Mouse (Mus musculus) lung, embryonic 14.5 days (tissue): ENCODE measurements around the gene Efna5. TPM values are rescaled to one million over a fixed set of nuclear protein-coding genes. Genes with fewer than 3 reads are reported as not detected.
A peak's percentile ranks its signal among the peaks of the same experiment; 100 is the strongest.

Experiments used
- ATAC-seq: fragments of 200-750 bp; cut with Nextera tagmentation; 2 replicates; pipeline ENCODE4 v1.8.0; 2017; ENCODE audit warnings: mild to moderate bottlenecking, moderate TSS enrichment, moderate library complexity; ENCODE audit not compliant: insufficient read depth
- DNase-seq: peaks from one replicate; pipeline ENCODE4 v3.0.0-alpha.2; 2015
- H3K27ac ChIP-seq: fragments of 300-500 bp; sonication (generic); 2 replicates; pipeline ENCODE4 v1.5.1; 2014; ENCODE audit warnings: low read depth, mild to moderate bottlenecking, moderate library complexity
- H3K27me3 ChIP-seq: fragments of 300-500 bp; sonication (generic); 2 replicates; pipeline ENCODE4 v1.6.1; 2014; ENCODE audit warnings: low read length, control low read depth; ENCODE audit not compliant: insufficient read depth
- H3K36me3 ChIP-seq: fragments of 300-500 bp; sonication (generic); 2 replicates; pipeline ENCODE4 v1.6.1; 2014; ENCODE audit warnings: control low read depth; ENCODE audit not compliant: insufficient read depth
- H3K4me1 ChIP-seq: fragments of 300-500 bp; sonication (generic); 2 replicates; pipeline ENCODE4 v1.6.1; 2014; ENCODE audit warnings: antibody characterized with exemption, control low read depth; ENCODE audit not compliant: insufficient read depth
- H3K4me2 ChIP-seq: fragments of 300-500 bp; sonication (generic); 2 replicates; pipeline ENCODE4 v1.6.1; 2014; ENCODE audit warnings: mild to moderate bottlenecking
- H3K4me3 ChIP-seq: fragments of 300-500 bp; sonication (generic); 2 replicates; pipeline ENCODE4 v1.5.1; 2014; ENCODE audit warnings: low read depth, low read length
- H3K9ac ChIP-seq: fragments of 300-500 bp; sonication (generic); 2 replicates; pipeline ENCODE4 v1.6.1; 2014
- H3K9me3 ChIP-seq: fragments of 300-500 bp; sonication (generic); 2 replicates; pipeline ENCODE4 v1.6.1; 2016; ENCODE audit warnings: low read depth, low read length, control low read depth
- CTCF ChIP-seq: IDR thresholded peaks from 2 replicates; pipeline ENCODE4 v1.5.1; 2016; ENCODE audit warnings: antibody characterized with exemption, low read depth
- WGBS: fragments of 180-500 bp; shearing (Covaris S2); extraction: QIAGEN DNeasy Blood & Tissue Kit; methylation state at CpG from one replicate; pipeline ENCODE4 v1.1.7; 2014; 5-methylcytosine and 5-hydroxymethylcytosine counted together
- polyA plus RNA-seq: library from polyadenylated mRNA; unstranded; fragments of >200 nt; fragmentation: Nextera tagmentation; extraction: Ambion mirVana; gene quantifications from 2 replicates; pipeline ENCODE4 v1.2.1, GENCODE M21; 2014

Gene Efna5
- polyA plus RNA-seq, 1 experiment from 2014 or later: 14.8 TPM

GRCm38 (mm10) chr17:62882726-62883475, 1.8 kb upstream of the Efna5 start:
- WGBS: under 1% methylated on average over 53 of the region's 53 CpGs
- H3K9me3 ChIP-seq: no peaks in the 10 kb centered on the region
- peak overlapping the region; percentile 78 for H3K4me3 ChIP-seq
- no peaks in the 10 kb centered on the region for H3K4me1 ChIP-seq
- peak; percentile 92 for DNase-seq
- peak; percentile 82 for ATAC-seq
- peak overlapping the region; percentile 88 for H3K27ac ChIP-seq
- no peaks in the 10 kb centered on the region for H3K36me3 ChIP-seq
- H3K9ac ChIP-seq: peak overlapping the region; percentile 80
- H3K4me2 ChIP-seq: peak overlapping the region; percentile 99
- no peak for TF ChIP-seq CTCF
- no peaks in the 10 kb centered on the region for H3K27me3 ChIP-seq

GRCm38 (mm10) chr17:62881791-62882725, 941 bp upstream of the Efna5 start:
- peak; percentile 38 for ATAC-seq
- Histone ChIP-seq H3K9ac (peak overlapping the region; percentile 80), H3K9me3 (no peaks in the 10 kb centered on the region), H3K36me3 (no peaks in the 10 kb centered on the region), H3K4me3 (peak overlapping the region; percentile 78), H3K27me3 (no peaks in the 10 kb centered on the region), H3K4me2 (peak overlapping the region; percentile 99), H3K27ac (peak overlapping the region; percentile 88), H3K4me1 (no peaks in the 10 kb centered on the region)
- WGBS: under 1% methylated on average over 58 of the region's 58 CpGs
- no peak for TF ChIP-seq CTCF
- no peak for DNase-seq

GRCm38 (mm10) chr17:62880311-62881175, 574 bp downstream of the Efna5 start:
- peak; percentile 16; the same call in 1 of the 2 replicates for ATAC-seq
- peak overlapping the region; percentile 99 for H3K4me2 ChIP-seq
- under 1% methylated on average over 82 of the region's 82 CpGs for WGBS

GRCm38 (mm10) chr17:62879526-62880310, 1.4 kb downstream of the Efna5 start:
- peak; percentile 1; the same call in 1 of the 2 replicates for ATAC-seq
- no peak overlapping the region for H3K27ac ChIP-seq
- WGBS: under 1% methylated on average over 40 of the region's 45 CpGs
- no peak for TF ChIP-seq CTCF
- DNase-seq: peak; percentile 73
- peak overlapping the region; percentile 80 for H3K9ac ChIP-seq
- no peaks in the 10 kb centered on the region for H3K9me3 ChIP-seq
- H3K4me1 ChIP-seq: peaks cover 3% of the 10 kb centered on the region; the same call in 1 of the 2 replicates
- H3K27me3 ChIP-seq: no peaks in the 10 kb centered on the region
- peak overlapping the region; percentile 99 for H3K4me2 ChIP-seq
- peak overlapping the region; percentile 78 for H3K4me3 ChIP-seq
- H3K36me3 ChIP-seq: no peaks in the 10 kb centered on the region

More at GRCm38 (mm10) chr17:62880311-62881175, 574 bp downstream of the Efna5 start:
- H3K4me1 ChIP-seq: no peaks in the 10 kb centered on the region
- H3K27ac ChIP-seq: peak overlapping the region; percentile 88; the same call in 1 of the 2 replicates
- peak; percentile 80 for DNase-seq
- H3K9ac ChIP-seq: peak overlapping the region; percentile 80
- no peaks in the 10 kb centered on the region for H3K9me3 ChIP-seq
- no peaks in the 10 kb centered on the region for H3K27me3 ChIP-seq
- H3K36me3 ChIP-seq: no peaks in the 10 kb centered on the region
- no peak for TF ChIP-seq CTCF
- peak overlapping the region; percentile 78 for H3K4me3 ChIP-seq

GRCm38 (mm10) chr17:62875727-62876126, 5.4 kb downstream of the Efna5 start:
- DNase-seq (peak; percentile 42), ATAC-seq (no peak)
- H3K36me3 ChIP-seq: no peaks in the 10 kb centered on the region
- H3K27ac ChIP-seq: no peak overlapping the region
- H3K9me3 ChIP-seq: no peaks in the 10 kb centered on the region
- H3K4me3 ChIP-seq: no peak overlapping the region
- no peaks in the 10 kb centered on the region for H3K27me3 ChIP-seq
- TF ChIP-seq CTCF: no peak
- H3K9ac ChIP-seq: no peak overlapping the region
- H3K4me1 ChIP-seq: peaks cover 3% of the 10 kb centered on the region; the same call in 1 of the 2 replicates
- 18% methylated on average over 3 of the region's 3 CpGs for WGBS
- no peak overlapping the region for H3K4me2 ChIP-seq

- WGBS: 49% methylated on average over 3 of the region's 3 CpGs
- no peak overlapping the region for H3K27ac ChIP-seq
- ATAC-seq: no peak
These were observed 9.2 kb downstream of the Efna5 start for GRCm38 (mm10) chr17:62871928-62872327.

More at GRCm38 (mm10) chr17:62871928-62872327, 9.2 kb downstream of the Efna5 start:
- Histone ChIP-seq H3K4me3 (no peak overlapping the region), H3K27me3 (no peaks in the 10 kb centered on the region), H3K4me2 (no peak overlapping the region), H3K4me1 (peaks cover 3% of the 10 kb centered on the region; the same call in 1 of the 2 replicates), H3K9me3 (no peaks in the 10 kb centered on the region), H3K36me3 (no peaks in the 10 kb centered on the region), H3K9ac (no peak overlapping the region)
- TF ChIP-seq CTCF: no peak
- no peak for DNase-seq
